Mouse (Mus musculus) heart, embryonic 15.5 days (tissue): ENCODE measurements around the gene Hmcn2. TPM values are rescaled to one million over a fixed set of nuclear protein-coding genes. Genes with fewer than 3 reads are reported as not detected.

ENCODE experiments used
- ATAC-seq: fragments of 200-750 bp; cut with Nextera tagmentation; replicated peaks from 2 replicates; pipeline ENCODE4 v1.8.0; 2017; ENCODE audit warnings: low read depth, moderate TSS enrichment; ENCODE audit not compliant: insufficient number of reproducible peaks, insufficient read depth, low FRiP score
- H3K27ac ChIP-seq: fragments of 300-500 bp; sonication (generic); 2 replicates; pipeline ENCODE4 v1.5.1; 2015; ENCODE audit warnings: mild to moderate bottlenecking, inconsistent platforms
- H3K27me3 ChIP-seq: fragments of 300-500 bp; sonication (generic); 2 replicates; pipeline ENCODE4 v1.6.1; 2015; ENCODE audit warnings: inconsistent platforms
- H3K36me3 ChIP-seq: fragments of 300-500 bp; sonication (generic); 2 replicates; pipeline ENCODE4 v1.6.1; 2015; ENCODE audit warnings: mild to moderate bottlenecking, inconsistent platforms
- H3K4me1 ChIP-seq: fragments of 300-500 bp; sonication (generic); replicated peaks from 2 replicates; pipeline ENCODE4 v1.6.1; 2015; ENCODE audit warnings: inconsistent platforms
- H3K4me2 ChIP-seq: fragments of 300-500 bp; sonication (generic); 2 replicates; pipeline ENCODE4 v1.6.1; 2015; ENCODE audit warnings: inconsistent platforms, mild to moderate bottlenecking, moderate library complexity
- H3K4me3 ChIP-seq: fragments of 300-500 bp; sonication (generic); 2 replicates; pipeline ENCODE4 v1.5.1; 2015; ENCODE audit warnings: mild to moderate bottlenecking, inconsistent platforms
- H3K9ac ChIP-seq: fragments of 300-500 bp; sonication (generic); 2 replicates; pipeline ENCODE4 v1.6.1; 2015; ENCODE audit warnings: mild to moderate bottlenecking, inconsistent platforms
- H3K9me3 ChIP-seq: fragments of 300-500 bp; sonication (generic); replicated peaks from 2 replicates; pipeline ENCODE4 v1.6.1; 2016; ENCODE audit warnings: inconsistent platforms
- WGBS: fragments of 180-500 bp; shearing (Covaris S2); methylation state at CpG from one replicate; pipeline ENCODE4 v1.1.7; 2015; ENCODE audit warnings: mixed read lengths; 5-methylcytosine and 5-hydroxymethylcytosine counted together
- polyA plus RNA-seq: library from polyadenylated mRNA; unstranded; fragments of >200 nt; fragmentation: Nextera tagmentation; extraction: Ambion mirVana; gene quantifications from 2 replicates; pipeline ENCODE4 v1.2.1, GENCODE M21; 2015

Gene Hmcn2
- polyA plus RNA-seq, 1 experiment from 2014 or later = 1.1 TPM

DNA sequence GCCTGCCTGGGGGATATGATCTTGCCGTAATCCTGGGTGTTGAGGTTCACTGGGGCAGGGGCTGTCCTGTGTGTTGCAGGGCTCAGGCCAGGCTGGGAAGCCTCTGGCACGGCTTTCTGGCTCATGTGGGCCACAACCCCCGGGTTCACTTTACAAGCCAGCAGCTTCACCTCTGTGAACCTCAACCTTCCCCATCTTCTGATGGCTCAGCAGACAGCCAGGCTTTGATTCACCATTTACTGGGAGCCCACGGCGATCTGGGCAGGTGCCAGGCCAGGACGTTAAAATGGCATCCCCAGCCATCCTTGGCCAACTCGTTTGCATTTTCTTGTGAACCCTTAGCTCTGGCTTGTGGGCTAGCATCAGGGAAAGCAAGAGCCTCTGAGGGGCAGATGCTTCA lies 155.3 kb downstream of the Hmcn2 start:
- H3K27ac ChIP-seq = no peak overlapping the region

DNA sequence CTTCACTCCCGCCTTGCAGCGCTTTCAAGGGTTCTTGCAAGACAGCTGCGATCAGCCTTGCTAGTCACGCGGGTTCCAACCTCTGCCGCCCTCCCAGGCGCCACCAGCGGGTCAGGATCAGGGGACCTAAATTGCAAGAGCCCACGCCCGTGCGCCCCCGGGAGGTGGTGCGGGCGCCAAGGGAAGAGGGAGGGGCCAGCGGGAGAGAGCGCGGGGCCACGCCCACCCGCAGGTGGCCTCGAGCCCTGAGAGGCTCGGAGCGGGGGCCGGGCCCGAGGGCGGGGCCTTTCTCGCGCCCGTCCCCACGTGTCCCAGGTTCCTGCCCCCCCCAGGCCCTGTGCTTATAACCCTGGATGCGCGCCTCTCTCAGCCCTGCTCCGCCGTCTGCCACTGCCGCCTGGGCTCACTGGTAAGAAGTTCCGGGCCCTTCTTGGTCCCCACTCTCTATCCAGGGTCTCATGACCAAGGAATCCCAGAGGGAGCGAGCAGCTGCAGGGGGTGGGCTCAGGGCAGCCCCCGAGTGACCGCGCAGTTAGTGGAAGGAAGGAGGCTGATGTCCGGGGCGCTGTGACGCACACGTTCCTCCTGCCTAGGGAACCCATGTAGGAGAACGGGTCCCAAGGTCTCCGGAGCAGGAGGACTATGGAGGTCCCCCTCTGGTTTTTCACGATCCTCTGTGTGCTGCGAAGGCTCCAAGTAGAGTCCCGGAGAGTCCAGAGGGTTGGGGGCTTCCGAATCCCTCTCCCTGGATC lies 155.9 kb downstream of the Hmcn2 start, which contains the start of gene Ass1:
TSS of gene Ass1 (plus strand) at position 277 of the 752 bp plus-strand sequence.
- Histone ChIP-seq H3K9me3 (no peaks in the 10 kb centered on the region), H3K4me3 (peak within 1 kb of the TSS; percentile 54), H3K27me3 (peaks cover 41% of the 10 kb centered on the region), H3K9ac (peak within 1 kb of the TSS; percentile 46), H3K4me1 (peaks cover 18% of the 10 kb centered on the region), H3K27ac (no peak within 1 kb of the TSS; the same call in 1 of the 2 replicates), H3K36me3 (no peaks in the 10 kb centered on the region), H3K4me2 (peak within 1 kb of the TSS; percentile 95)
- ATAC-seq = peak; percentile 82
- 2% methylated on average over 33 of the region's 49 CpGs for WGBS

More for the DNA sequence above, 155.3 kb downstream of the Hmcn2 start:
- Histone ChIP-seq H3K27me3 (peaks cover 41% of the 10 kb centered on the region), H3K4me1 (peaks cover 18% of the 10 kb centered on the region), H3K4me2 (peak overlapping the region; percentile 95), H3K9ac (peak overlapping the region; percentile 46; the same call in 1 of the 2 replicates), H3K36me3 (no peaks in the 10 kb centered on the region), H3K4me3 (peak overlapping the region; percentile 54), H3K9me3 (no peaks in the 10 kb centered on the region)
- ATAC-seq = no peak
- WGBS = 36% methylated on average over 7 of the region's 7 CpGs

DNA sequence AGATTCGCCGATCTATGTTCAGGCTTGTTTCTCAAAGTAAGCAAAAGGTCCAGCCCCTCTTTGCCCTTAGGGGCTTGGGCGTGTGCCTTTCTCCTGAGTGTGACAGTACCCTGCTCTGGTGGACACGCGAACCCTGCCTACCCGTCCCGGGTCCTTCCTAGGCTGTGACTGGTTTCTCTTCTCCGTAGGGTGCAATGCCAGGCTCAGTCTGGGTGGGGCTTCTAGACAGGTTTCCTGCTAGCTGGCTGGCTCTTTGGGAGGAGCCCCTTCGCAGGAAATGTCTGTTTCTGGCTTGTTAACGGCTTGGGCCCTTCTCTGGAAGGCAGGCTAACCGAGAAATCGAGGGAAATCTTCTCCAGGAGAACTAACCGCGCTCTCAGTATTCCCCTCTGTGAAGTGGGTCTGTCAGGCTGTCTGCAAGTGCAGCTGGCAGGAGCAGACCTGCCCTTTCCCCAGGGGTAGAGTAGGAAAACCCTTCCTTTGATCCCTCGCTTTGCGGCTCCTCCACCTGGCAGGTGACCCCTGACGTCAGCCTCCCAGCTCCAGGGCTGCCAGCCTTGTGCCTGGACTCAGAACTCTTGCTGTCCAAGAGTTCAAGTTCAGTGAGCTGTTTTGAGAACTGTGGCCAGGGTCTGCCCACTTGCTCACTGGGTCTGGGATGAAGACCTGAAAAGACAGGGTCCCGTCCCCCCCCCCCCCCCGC lies 156.6 kb downstream of the Hmcn2 start:
- peak; percentile 33; the same call in 1 of the 2 replicates for ATAC-seq
- no peak overlapping the region for H3K27ac ChIP-seq
- H3K36me3 ChIP-seq = no peaks in the 10 kb centered on the region
- no peaks in the 10 kb centered on the region for H3K9me3 ChIP-seq
- WGBS = 12% methylated on average over 19 of the region's 19 CpGs
- H3K4me2 ChIP-seq = peak overlapping the region; percentile 95
- H3K27me3 ChIP-seq = peaks cover 41% of the 10 kb centered on the region
- H3K4me1 ChIP-seq = peaks cover 18% of the 10 kb centered on the region
- peak overlapping the region; percentile 54 for H3K4me3 ChIP-seq
- peak overlapping the region; percentile 46 for H3K9ac ChIP-seq

DNA sequence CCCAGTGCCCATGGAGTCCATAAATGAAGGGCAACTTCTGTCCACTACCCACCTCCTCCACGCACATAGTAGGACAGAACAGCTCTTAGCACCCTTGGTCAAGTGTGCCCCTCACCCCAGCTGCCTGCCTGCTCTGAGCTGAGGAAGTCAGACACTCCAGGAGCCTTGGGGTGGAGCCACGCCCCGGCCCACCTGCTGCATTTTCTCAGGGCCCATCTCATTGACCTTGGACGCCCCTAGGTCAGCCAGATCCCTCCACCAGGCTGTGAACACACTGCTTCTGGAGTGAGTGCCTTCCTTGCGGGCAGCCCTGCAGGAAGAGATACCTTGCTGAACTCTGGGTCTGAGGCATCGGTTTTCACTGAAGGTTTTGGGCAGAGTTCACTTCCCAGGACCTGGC lies 157.4 kb downstream of the Hmcn2 start:
- WGBS = 51% methylated on average over 6 of the region's 6 CpGs

DNA sequence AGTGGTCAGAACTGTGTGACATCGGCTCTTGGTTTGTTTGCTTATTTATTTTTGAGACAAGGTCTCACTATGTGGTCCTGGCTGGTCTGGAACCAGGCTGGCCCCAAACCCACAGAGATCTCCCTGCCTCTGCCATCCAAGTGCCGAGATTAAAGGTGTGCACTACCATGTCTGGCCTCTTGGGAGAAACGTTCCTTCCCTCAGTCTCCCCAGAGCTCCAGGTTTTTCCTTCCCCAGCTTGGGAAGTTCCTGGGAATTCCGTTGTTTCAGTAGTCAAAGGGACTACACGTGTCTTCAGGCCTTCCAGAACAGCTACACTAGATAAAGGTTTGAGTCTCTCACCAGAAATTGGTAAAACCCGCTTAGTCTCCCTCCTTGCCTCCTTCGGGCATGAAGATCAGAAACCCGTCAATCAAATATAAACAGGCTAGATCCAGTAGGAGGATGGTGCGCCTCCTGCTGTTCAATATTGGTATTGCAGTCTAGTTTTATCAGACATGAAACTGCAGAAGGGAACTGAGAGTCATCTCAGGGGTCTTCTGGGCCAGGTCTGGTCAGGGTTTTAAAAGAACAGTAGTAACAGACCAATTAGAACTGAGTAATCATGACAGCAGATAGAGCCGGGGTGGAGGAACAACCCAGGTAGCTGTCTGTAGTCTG lies 158.3 kb downstream of the Hmcn2 start:
- no peak overlapping the region for H3K4me3 ChIP-seq
- H3K9ac ChIP-seq = no peak overlapping the region
- no peaks in the 10 kb centered on the region for H3K9me3 ChIP-seq
- H3K4me2 ChIP-seq = no peak overlapping the region
- H3K4me1 ChIP-seq = peaks cover 21% of the 10 kb centered on the region
- WGBS = 40% methylated on average over 10 of the region's 10 CpGs
- ATAC-seq = no peak
- H3K36me3 ChIP-seq = no peaks in the 10 kb centered on the region
- H3K27ac ChIP-seq = no peak overlapping the region
- peaks cover 41% of the 10 kb centered on the region for H3K27me3 ChIP-seq

More for the DNA sequence above, 157.4 kb downstream of the Hmcn2 start:
- Histone ChIP-seq H3K36me3 (no peaks in the 10 kb centered on the region), H3K4me2 (no peak overlapping the region), H3K9ac (no peak overlapping the region), H3K4me1 (peaks cover 21% of the 10 kb centered on the region), H3K4me3 (no peak overlapping the region), H3K27me3 (peaks cover 41% of the 10 kb centered on the region), H3K27ac (no peak overlapping the region), H3K9me3 (no peaks in the 10 kb centered on the region)
- no peak for ATAC-seq

DNA sequence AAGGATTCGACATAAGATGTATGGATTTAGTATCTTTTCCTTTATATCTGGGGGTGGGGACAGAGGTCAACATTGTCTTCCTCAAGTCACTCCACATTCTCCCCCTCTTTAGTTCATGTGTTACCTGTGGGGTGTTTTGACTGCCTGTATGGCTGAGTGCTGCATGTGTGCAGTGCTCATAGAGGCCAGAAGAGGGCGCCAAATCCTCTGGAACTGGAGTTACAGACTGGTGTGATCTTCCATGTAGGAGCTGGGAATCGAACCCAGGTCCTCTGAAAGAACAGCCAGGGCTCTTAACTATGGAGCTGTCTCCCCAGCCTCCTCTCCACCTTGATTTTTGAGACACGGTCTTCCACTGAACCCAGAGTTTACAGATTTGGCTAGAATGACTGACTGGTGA lies 159.7 kb downstream of the Hmcn2 start:
- Histone ChIP-seq H3K27ac (no peak overlapping the region), H3K4me1 (peaks cover 21% of the 10 kb centered on the region), H3K27me3 (peaks cover 32% of the 10 kb centered on the region), H3K36me3 (no peaks in the 10 kb centered on the region), H3K4me2 (no peak overlapping the region), H3K4me3 (no peak overlapping the region), H3K9me3 (no peaks in the 10 kb centered on the region), H3K9ac (no peak overlapping the region)
- WGBS = 65% methylated on average over 4 of the region's 4 CpGs
- no peak for ATAC-seq

DNA sequence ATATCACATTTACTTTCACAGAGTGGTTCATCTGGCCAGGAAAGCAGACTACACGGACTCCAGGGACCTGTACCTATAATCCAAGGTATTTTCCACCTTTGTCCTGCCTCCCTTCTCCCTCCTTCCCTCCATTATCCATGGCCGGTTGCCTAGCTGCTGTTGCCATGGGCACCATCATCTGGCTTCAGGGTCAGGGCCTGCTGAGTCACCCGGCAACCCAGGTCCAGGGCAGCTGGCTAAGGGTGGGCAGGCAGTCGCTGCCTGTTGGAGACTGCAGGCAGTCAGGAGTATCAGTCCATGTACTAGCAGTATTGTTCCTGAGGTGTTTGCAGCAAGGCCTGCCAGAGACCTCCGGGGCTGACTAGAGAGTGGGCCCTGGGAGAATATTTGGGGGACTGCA lies 160.5 kb downstream of the Hmcn2 start:
- Histone ChIP-seq H3K27me3 (peaks cover 25% of the 10 kb centered on the region), H3K4me3 (no peak overlapping the region), H3K9me3 (no peaks in the 10 kb centered on the region), H3K4me1 (peaks cover 18% of the 10 kb centered on the region), H3K36me3 (no peaks in the 10 kb centered on the region), H3K4me2 (no peak overlapping the region), H3K27ac (no peak overlapping the region), H3K9ac (no peak overlapping the region)
- WGBS = 74% methylated on average over 5 of the region's 5 CpGs
- ATAC-seq = no peak

DNA sequence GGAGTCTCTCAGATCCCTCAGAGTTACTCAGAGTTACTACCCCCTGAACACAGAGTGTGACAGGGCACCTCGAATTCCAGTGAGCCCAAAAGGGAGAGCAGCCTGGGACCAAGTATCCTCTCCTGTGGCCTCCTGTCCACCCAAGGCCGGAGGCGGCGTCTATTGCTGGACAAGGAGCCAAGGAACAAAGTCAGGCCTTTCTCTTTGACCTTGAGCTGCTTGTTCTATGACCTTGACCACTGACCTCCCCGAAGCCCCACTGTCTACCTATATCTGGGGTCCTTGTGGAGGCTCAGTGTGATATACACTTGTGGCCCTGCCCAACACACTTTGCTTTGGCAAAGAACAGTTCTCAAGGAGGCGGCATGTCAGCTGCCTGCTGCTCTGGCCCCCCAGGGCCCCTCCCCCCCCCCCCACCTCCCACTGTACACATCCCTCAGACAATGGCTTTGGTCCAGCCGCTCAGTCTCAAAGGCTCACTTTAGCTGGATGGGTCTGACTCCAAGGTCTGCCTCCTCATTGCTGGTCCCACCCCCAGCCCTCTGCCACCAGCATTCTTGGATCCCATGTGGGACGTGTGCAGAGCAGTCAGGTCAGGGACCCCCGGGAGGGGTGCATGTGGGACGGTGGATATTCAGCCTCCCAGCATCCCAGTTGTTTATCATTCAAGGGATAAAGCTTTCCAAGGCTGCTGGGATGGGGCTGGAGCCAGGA lies 162.0 kb downstream of the Hmcn2 start:
- 0 out of 2 replicates have a peak, but pooled peaks cover 3% of the 10 kb centered on the region for H3K4me1 ChIP-seq
- H3K4me3 ChIP-seq = no peak overlapping the region
- no peaks in the 10 kb centered on the region for H3K36me3 ChIP-seq
- H3K27me3 ChIP-seq = peaks cover 20% of the 10 kb centered on the region
- no peak overlapping the region for H3K9ac ChIP-seq
- 61% methylated on average over 10 of the region's 10 CpGs for WGBS
- no peak overlapping the region for H3K27ac ChIP-seq
- no peak for ATAC-seq
- H3K9me3 ChIP-seq = no peaks in the 10 kb centered on the region
- no peak overlapping the region for H3K4me2 ChIP-seq

DNA sequence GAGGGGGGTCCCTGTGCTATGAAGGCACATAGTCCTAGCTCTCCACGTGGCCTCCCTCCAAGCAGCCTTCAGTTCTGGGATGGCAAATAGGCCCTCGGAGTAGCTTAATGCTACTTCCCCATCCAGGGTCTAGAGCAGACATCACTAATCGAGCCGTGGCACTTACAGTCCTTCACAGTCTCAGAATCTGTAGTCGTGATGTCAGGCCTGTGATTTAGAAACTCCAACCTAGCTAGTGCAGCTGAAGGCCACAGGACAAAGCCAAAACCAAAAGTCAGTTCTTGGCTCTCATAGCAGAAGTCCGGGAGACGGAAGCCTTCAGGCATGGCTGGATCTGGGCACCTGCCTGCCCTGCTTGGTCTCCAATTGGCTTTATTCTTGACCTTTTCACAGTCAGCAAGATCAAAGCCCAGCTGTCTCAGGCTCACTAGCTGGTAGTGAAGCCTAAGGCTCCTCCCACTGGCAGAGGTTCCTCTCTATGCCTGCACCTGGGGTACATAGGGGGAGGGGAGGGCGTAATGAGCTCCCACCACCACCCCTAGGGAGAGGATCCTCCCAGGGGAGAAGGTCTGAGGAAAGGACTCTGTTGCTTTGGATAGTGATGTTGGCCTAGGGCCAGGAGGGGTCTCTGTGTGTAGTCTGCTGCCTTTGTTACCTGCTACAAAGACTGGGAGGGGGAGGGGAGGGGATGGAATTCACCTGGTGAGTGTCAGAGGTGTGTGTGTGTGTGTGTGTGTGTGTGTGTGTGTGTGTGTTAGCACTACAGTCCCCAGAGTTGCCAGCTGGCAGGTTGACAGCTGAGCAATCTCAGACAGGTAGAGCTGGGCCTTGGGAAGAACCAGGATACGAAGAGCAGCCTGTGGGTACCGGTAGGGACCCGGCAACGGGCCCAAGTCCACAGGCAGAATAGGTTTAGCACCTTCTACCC lies 163.3 kb downstream of the Hmcn2 start:
- no peak overlapping the region for H3K4me2 ChIP-seq
- peaks cover 21% of the 10 kb centered on the region for H3K27me3 ChIP-seq
- H3K4me1 ChIP-seq = 0 out of 2 replicates have a peak, but pooled peaks cover 3% of the 10 kb centered on the region
- H3K9ac ChIP-seq = no peak overlapping the region
- 74% methylated on average over 12 of the region's 12 CpGs for WGBS
- H3K9me3 ChIP-seq = no peaks in the 10 kb centered on the region
- H3K36me3 ChIP-seq = no peaks in the 10 kb centered on the region
- no peak for ATAC-seq
- no peak overlapping the region for H3K4me3 ChIP-seq
- H3K27ac ChIP-seq = no peak overlapping the region

DNA sequence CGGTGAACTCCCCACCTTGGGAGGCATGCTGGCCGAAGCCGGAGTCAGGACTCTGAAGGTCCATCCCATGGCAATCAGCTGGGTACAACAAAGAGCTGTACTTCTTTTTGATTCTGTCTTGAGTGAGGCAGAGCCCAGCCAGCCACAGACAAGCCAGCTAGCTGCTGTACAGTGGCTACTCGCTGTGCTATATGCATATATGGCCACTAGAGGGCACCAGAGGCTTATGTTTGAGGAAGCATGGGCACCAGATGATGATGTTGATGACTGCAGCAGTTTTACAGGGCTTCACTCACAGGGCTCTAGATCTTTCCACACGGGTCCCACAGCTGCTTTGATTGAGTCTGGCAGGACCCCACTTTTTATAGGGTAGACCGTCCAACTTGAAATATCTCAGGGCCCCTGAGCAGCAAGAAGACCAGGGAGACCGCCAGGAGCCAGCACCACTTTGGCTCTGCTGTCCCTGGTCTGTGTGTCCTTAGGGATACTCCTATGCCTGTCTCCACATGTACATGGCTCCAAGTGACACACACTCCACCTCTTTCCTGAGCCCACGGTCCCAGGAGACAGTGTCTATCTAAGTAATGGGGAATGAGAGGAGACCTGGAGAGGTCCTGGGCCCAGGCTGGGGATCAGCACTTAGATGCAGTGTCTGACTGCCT lies 168.8 kb downstream of the Hmcn2 start:
- Histone ChIP-seq H3K4me2 (no peak overlapping the region), H3K9ac (no peak overlapping the region), H3K36me3 (no peaks in the 10 kb centered on the region), H3K9me3 (no peaks in the 10 kb centered on the region), H3K27ac (no peak overlapping the region), H3K4me3 (no peak overlapping the region), H3K27me3 (peaks cover 42% of the 10 kb centered on the region), H3K4me1 (no peaks in the 10 kb centered on the region)
- 23% methylated on average over 8 of the region's 8 CpGs for WGBS
- ATAC-seq = peak; percentile 80
